Mouse (Mus musculus) G1E-ER4 (cell line): ENCODE measurements around the gene Hmcn2. TPM values are rescaled to one million over a fixed set of nuclear protein-coding genes. Genes with fewer than 3 reads are reported as not detected.

Source experiments
- GATA1 ChIP-seq: IDR thresholded peaks from one replicate; pipeline ENCODE4 v1.8.0; 2012; ENCODE audit warnings: low read length, inconsistent platforms
- polyA plus RNA-seq: library from polyadenylated mRNA; stranded (reverse); fragments of >175 nt; gene quantifications from 2 replicates; pipeline ENCODE4 v1.2.3, GENCODE M21; 2012

Hmcn2 gene
- polyA plus RNA-seq, 1 experiment, result not detected

- TF ChIP-seq GATA1, result no peak
Observed at GRCm38 (mm10) chr2:31435567-31435966, 121.4 kb downstream of the Hmcn2 start.

DNA sequence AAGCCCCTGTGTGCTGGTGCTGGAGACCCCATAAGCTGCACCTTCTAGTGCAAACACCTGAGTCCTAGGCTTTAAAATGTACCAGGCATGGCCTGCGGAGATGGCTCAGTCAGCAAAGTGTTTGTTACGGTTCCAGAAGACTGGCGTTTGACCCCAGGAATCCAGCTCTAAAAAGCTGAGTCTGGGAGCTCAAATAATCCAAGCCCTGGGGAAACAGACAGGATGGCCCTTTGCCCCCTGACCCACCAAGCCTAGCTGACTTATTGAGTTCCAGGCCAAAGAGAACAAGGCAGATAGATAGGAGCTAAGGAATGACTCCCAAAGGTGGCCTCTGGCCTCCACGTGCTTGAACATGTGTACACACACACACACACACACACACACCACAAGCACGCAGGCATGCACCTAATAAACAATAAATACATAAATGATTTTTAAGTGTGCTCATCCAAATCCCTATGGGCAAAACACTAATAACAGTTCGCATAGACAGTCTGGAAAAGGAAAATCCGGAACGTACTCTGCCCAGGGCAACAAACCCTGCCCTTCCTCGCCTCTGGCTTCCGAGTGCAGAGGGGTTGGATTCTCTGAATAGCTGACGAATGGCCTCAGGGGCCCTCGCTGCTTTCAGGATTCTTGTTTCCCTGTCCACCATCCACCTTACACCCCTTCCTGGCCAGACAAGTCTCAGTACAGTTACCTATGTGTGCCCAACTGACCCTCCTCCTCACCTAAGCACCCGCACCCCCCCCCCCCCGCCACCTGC is 123.4 kb downstream of the Hmcn2 start:
- no peak for TF ChIP-seq GATA1

DNA sequence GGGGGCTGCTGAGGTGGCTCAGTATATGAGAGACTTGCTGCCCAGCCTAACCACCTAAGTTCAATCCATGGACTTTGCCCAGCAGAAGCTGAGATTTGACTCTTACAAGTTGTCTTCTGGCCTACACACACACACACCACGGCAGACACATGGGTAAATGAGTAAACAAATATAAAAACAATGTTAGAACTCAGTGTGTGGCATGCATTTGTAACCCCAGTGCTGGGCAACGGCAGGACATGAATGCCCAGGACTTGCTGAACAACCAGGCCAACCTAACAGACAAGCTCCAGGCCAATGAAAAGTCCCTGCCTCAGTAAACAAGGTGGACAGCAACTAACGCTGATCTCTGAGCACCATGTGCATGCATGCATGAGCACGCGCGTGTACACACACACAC is 125.4 kb downstream of the Hmcn2 start:
- no peak for TF ChIP-seq GATA1

GRCm38 (mm10) chr2:31442480-31443160 is 128.4 kb downstream of the Hmcn2 start:
- TF ChIP-seq GATA1, result no peak

DNA sequence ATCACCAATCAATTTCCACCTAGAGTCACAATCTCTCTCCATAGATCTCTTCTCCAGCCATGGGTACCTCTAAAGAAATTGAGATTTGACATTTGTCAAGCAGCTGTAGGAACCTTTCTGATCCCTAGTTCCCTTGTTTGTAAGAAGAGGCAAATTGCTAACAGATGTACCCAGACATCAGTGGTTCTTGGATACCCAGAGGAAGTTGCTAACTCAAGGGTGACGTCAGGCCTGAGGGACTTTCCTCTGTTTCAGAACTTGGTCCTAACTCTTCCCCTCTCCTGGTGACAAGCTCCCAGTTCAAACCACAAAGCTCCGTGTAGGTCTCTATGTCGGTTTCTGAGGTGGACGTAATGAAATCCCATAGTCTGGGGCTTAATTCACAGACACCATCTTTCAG is 131.8 kb downstream of the Hmcn2 start:
- no peak for TF ChIP-seq GATA1

- no peak for TF ChIP-seq GATA1
Observed at GRCm38 (mm10) chr2:31446456-31446855, 132.2 kb downstream of the Hmcn2 start.

GRCm38 (mm10) chr2:31447536-31447935 is 133.3 kb downstream of the Hmcn2 start:
- no peak for TF ChIP-seq GATA1

DNA sequence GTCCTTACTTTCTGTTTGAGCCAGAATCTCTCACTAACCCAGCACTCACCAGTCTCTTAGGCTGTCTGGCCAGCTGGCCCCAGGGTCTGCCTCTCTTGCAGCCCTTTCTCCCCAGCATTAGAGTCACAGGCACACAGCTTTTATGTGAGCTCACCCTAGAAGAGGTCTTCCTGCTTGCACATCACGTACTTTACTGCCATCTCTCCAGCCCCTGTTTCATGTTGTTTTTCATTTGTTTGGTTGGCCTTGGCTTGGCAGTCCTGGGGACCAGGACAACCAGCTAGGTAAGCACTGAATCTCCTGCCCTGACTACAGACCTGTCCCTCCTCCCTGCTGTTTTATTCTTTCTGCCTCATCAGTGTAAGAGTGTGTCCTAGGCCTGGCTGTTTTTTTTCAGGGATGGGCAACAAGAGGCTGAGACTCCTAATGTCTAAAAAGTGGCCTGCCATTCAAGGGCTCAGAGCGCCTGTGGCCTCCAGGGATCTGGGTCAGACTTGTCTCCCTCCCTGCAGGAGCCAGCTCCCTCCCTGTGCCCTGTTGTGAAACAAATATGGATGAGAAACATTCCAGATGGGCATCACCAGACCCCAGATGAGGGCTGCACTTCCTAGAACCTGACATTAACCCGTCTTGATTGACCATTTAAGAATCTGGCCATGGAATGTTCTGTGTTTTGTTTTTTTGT is 134.7 kb downstream of the Hmcn2 start:
- TF ChIP-seq GATA1, result no peak

- no peak for TF ChIP-seq GATA1
Observed at GRCm38 (mm10) chr2:31449441-31449815, 135.2 kb downstream of the Hmcn2 start.

GRCm38 (mm10) chr2:31449902-31450301 is 135.7 kb downstream of the Hmcn2 start:
- no peak for TF ChIP-seq GATA1

DNA sequence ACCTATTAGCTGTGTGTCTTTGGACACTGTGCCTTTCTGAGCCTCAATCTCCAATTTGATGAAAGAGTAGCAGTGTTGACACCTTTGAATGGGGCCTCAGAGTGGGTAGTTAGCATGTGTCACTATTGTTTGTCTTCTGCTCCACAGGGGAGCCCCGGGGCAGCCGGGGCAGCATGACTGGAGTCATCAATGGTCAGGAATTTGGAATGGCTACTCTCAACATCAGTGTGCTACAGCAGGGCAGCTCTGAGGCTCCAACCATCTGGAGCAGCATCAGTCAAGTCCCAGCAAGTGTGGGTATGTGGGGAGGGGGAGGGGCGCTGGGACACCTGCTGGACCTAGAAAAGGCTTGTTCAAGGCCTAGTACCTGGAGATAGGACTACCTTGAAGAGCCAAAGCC is 136.4 kb downstream of the Hmcn2 start:
- no peak for TF ChIP-seq GATA1

GRCm38 (mm10) chr2:31451530-31451929 is 137.3 kb downstream of the Hmcn2 start:
- TF ChIP-seq GATA1, result no peak

DNA sequence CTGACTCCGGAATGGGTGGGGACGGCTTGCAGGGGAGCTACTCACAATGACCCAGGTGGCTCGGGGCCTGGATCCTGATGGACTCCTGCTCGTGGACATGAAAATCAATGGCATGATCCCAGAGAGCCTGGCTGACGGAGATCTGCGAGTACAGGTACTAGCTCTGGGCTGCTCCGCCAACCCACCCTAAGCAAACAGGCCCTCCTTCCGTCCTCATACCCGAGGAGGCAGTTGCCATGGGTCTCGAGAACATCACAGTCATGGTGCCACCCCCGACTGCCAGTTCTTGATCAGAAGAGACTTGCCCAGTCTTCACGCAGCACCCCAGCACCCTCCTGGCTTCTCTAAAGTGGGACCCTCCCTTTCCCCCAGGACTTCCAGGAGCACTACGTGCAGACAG is 138.8 kb downstream of the Hmcn2 start:
- no peak for TF ChIP-seq GATA1

DNA sequence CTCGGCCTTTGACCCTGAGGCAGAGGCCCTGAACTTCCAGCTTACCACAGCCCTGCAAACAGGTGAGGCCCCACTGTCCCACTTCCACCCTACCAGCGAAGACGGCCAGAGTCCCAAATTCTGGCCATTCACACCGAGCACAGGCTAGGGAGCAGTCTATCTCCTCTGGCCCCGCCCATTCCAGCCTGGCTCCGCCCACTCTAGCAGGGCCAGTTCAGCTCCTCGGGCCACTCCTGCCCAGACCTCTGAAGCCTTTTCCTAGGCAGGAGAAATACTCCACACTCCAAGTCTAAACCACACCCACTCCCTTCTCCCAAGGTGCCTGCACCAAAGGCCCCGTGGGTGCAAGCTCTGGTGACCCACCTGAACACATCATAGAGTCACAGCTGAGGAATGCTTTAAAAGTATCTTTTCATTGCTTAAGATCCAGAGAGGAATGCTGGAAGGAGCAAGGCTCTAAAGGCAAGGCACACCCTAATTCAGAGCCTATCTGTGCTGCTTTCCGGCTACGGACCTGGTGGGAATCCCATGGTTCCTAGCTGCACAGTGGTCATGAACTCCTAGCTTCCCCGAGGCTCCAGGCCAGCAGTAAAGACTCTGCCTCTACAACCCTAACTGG is 139.5 kb downstream of the Hmcn2 start:
- TF ChIP-seq GATA1, result no peak

DNA sequence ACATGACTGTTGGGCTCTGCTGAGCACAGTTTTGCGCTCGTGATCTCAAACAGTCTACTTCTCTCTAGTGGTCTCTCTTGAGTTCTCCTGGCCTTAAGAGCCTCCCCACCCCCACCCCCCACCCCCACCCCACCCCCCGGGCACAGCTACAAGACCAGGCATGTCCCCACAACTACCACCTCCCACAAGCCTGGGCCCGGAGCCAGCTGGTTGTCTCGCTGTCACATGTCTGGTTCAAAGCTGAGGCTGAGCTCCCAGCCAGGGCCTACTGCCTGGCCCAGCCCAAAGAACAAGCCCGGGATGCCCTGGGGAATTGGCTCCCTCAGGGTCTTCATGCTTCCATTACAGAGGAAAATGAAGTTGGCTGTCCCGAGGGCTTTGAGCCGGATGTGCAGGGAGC is 140.1 kb downstream of the Hmcn2 start:
- no peak for TF ChIP-seq GATA1

GRCm38 (mm10) chr2:31455418-31455817 is 141.2 kb downstream of the Hmcn2 start:
- no peak for TF ChIP-seq GATA1
